Mouse (Mus musculus) stomach, postnatal 0 days (tissue): ENCODE data around the gene Sirt4.

ENCODE experiments used
- CTCF ChIP-seq: IDR thresholded peaks from 2 replicates; pipeline ENCODE4 v1.5.1; 2016; ENCODE audit warnings: antibody characterized with exemption, low read depth, mild to moderate bottlenecking, moderate library complexity
- EP300 ChIP-seq: optimal IDR thresholded peaks from 2 replicates; pipeline ENCODE3; 2016; ENCODE audit warnings: antibody characterized with exemption

GRCm38 (mm10) chr5:115514346-115514745 is 29.8 kb upstream of the Sirt4 start:
- TF ChIP-seq CTCF, result no peak
- TF ChIP-seq EP300, result no peak
